Mouse (Mus musculus) retina, adult 2 months (tissue): Measurements from ENCODE around the gene Rtl5.

Source experiments
- DNase-seq: peaks from one replicate; pipeline ENCODE4 v3.0.0-alpha.2; 2012; ENCODE audit warnings: low read depth, low spot score

Rtl5 gene

GRCm38 (mm10) chrX:102066134-102066533 is 5.0 kb downstream of the Rtl5 start:
- peak; percentile 23 for DNase-seq

- DNase-seq = no peak
These were observed 5.8 kb downstream of the Rtl5 start for GRCm38 (mm10) chrX:102065213-102065775.

GRCm38 (mm10) chrX:102064062-102064461 is 7.0 kb downstream of the Rtl5 start:
- no peak for DNase-seq

- no peak for DNase-seq
These were observed 10.2 kb downstream of the Rtl5 start for GRCm38 (mm10) chrX:102060891-102061290.

- no peak for DNase-seq
These were observed 10.9 kb downstream of the Rtl5 start for GRCm38 (mm10) chrX:102060243-102060642.

GRCm38 (mm10) chrX:102059437-102059836 is 11.7 kb downstream of the Rtl5 start:
- no peak for DNase-seq

- no peak for DNase-seq
These were observed 17.1 kb downstream of the Rtl5 start for GRCm38 (mm10) chrX:102054009-102054408.

GRCm38 (mm10) chrX:102053371-102053770 is 17.7 kb downstream of the Rtl5 start:
- no peak for DNase-seq

GRCm38 (mm10) chrX:102051225-102051624 is 19.9 kb downstream of the Rtl5 start:
- DNase-seq = no peak

GRCm38 (mm10) chrX:102050552-102050951 is 20.6 kb downstream of the Rtl5 start:
- no peak for DNase-seq

- DNase-seq = no peak
These were observed 28.7 kb downstream of the Rtl5 start for GRCm38 (mm10) chrX:102042386-102042785.

GRCm38 (mm10) chrX:102041562-102041961 is 29.5 kb downstream of the Rtl5 start:
- no peak for DNase-seq

- no peak for DNase-seq
These were observed 33.6 kb downstream of the Rtl5 start for GRCm38 (mm10) chrX:102037506-102037905.

- no peak for DNase-seq
These were observed 34.2 kb downstream of the Rtl5 start for GRCm38 (mm10) chrX:102036866-102037361.

GRCm38 (mm10) chrX:102035671-102036070 is 35.4 kb downstream of the Rtl5 start:
- DNase-seq = no peak

GRCm38 (mm10) chrX:102033566-102033965 is 37.5 kb downstream of the Rtl5 start:
- DNase-seq = no peak

GRCm38 (mm10) chrX:102032431-102032830 is 38.7 kb downstream of the Rtl5 start:
- no peak for DNase-seq

- no peak for DNase-seq
These were observed 39.3 kb downstream of the Rtl5 start for GRCm38 (mm10) chrX:102031851-102032250.

- DNase-seq = no peak
These were observed 46.1 kb downstream of the Rtl5 start for GRCm38 (mm10) chrX:102024976-102025375.

- DNase-seq = no peak
These were observed 51.4 kb downstream of the Rtl5 start for GRCm38 (mm10) chrX:102019471-102020240.

GRCm38 (mm10) chrX:102018890-102019289 is 52.2 kb downstream of the Rtl5 start:
- DNase-seq = no peak

- DNase-seq = no peak
These were observed 53.7 kb downstream of the Rtl5 start for GRCm38 (mm10) chrX:102017213-102017923.
